Mouse (Mus musculus) midbrain, embryonic 15.5 days (tissue): ENCODE measurements around the gene Fam183b. TPM values are rescaled to one million over a fixed set of nuclear protein-coding genes. Genes with fewer than 3 reads are reported as not detected.
A peak's percentile ranks its signal among the peaks of the same experiment; 100 is the strongest.
"Not testable (repeated sequence)": the region's sequence is repeated elsewhere in the genome, so short reads cannot be mapped to it uniquely, and the experiment has no call there.

Experiments
- ATAC-seq: fragments of 200-750 bp; cut with Nextera tagmentation; replicated peaks from 2 replicates; pipeline ENCODE4 v1.8.0; 2017; ENCODE audit warnings: moderate TSS enrichment
- H3K27ac ChIP-seq: fragments of 300-500 bp; sonication (generic); 2 replicates; pipeline ENCODE4 v1.5.1; 2015; ENCODE audit warnings: mild to moderate bottlenecking, inconsistent platforms
- H3K27me3 ChIP-seq: fragments of 300-500 bp; sonication (generic); replicated peaks from 2 replicates; pipeline ENCODE4 v1.6.1; 2015; ENCODE audit warnings: inconsistent platforms
- H3K36me3 ChIP-seq: fragments of 300-500 bp; sonication (generic); replicated peaks from 2 replicates; pipeline ENCODE4 v1.6.1; 2015; ENCODE audit warnings: inconsistent platforms
- H3K4me1 ChIP-seq: fragments of 300-500 bp; sonication (generic); 2 replicates; pipeline ENCODE4 v1.6.1; 2015; ENCODE audit warnings: inconsistent platforms
- H3K4me2 ChIP-seq: fragments of 300-500 bp; sonication (generic); 2 replicates; pipeline ENCODE4 v1.6.1; 2015; ENCODE audit warnings: inconsistent platforms, mild to moderate bottlenecking, moderate library complexity
- H3K4me3 ChIP-seq: fragments of 300-500 bp; sonication (generic); 2 replicates; pipeline ENCODE4 v1.5.1; 2015; ENCODE audit warnings: mild to moderate bottlenecking, inconsistent platforms
- H3K9ac ChIP-seq: fragments of 300-500 bp; sonication (generic); 2 replicates; pipeline ENCODE4 v1.6.1; 2015; ENCODE audit warnings: mild to moderate bottlenecking, inconsistent platforms
- H3K9me3 ChIP-seq: fragments of 300-500 bp; sonication (generic); 2 replicates; pipeline ENCODE4 v1.6.1; 2016; ENCODE audit warnings: inconsistent platforms
- WGBS: fragments of 180-500 bp; shearing (Covaris S2); methylation state at CpG from one replicate; pipeline ENCODE4 v1.1.7; 2015; ENCODE audit warnings: mixed read lengths; 5-methylcytosine and 5-hydroxymethylcytosine counted together
- polyA plus RNA-seq: library from polyadenylated mRNA; unstranded; fragments of >200 nt; fragmentation: Nextera tagmentation; extraction: Ambion mirVana; gene quantifications from 2 replicates; pipeline ENCODE4 v1.2.1, GENCODE M21; 2015

Gene Fam183b
- 12.2 and 13.4 TPM in 2 replicates for polyA plus RNA-seq

- peak within 1 kb of the TSS; percentile 37 for H3K4me2 ChIP-seq
- H3K9ac ChIP-seq: no peak within 1 kb of the TSS
- H3K27me3 ChIP-seq: no peaks in the 10 kb centered on the region
- H3K4me1 ChIP-seq: peaks cover 7% of the 10 kb centered on the region; the same call in 1 of the 2 replicates
- peak; percentile 74; the same call in 1 of the 2 replicates for ATAC-seq
- H3K27ac ChIP-seq: no peak within 1 kb of the TSS
- H3K36me3 ChIP-seq: no peaks in the 10 kb centered on the region
- no peaks in the 10 kb centered on the region for H3K9me3 ChIP-seq
- peak within 1 kb of the TSS; percentile 10 for H3K4me3 ChIP-seq
- WGBS: 29% methylated on average over 14 of the region's 14 CpGs
Observed at GRCm38 (mm10) chr11:58801558-58802228, at the start of gene Fam183b. Gene Fam183b (minus strand): TSS chr11:58801960.

- Histone ChIP-seq H3K4me1 (peaks cover 15% of the 10 kb centered on the region), H3K27ac (no peak overlapping the region), H3K36me3 (peaks cover 37% of the 10 kb centered on the region), H3K4me2 (no peak overlapping the region), H3K27me3 (no peaks in the 10 kb centered on the region), H3K9ac (no peak overlapping the region), H3K4me3 (no peak overlapping the region), H3K9me3 (no peaks in the 10 kb centered on the region)
- WGBS: 71% methylated on average over 2 of the region's 2 CpGs
- ATAC-seq: no peak
Observed at GRCm38 (mm10) chr11:58849731-58850130, 48.0 kb upstream of the Fam183b start.

DNA sequence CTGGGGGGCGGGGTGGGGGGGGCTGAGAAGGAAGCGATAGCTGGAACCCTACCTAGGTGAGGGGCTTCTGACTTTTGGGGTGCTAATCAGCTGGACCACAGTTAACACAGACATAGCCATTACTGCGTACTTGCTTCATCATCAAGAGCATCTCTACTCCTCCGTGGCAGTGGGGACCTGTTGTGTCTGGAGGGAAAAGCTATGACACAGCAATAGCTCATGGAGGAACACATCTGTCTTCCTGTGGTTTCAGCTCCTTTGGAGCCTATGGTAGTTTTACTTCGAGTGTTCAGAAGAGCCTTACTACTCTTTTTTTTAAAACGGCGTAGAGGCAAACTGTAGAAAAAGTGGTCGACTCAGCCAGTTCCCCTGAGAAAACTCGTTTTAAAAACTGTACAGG, 45.9 kb upstream of the Fam183b start:
- H3K4me2 ChIP-seq: peak overlapping the region; percentile 76
- ATAC-seq: peak; percentile 16; the same call in 1 of the 2 replicates
- H3K36me3 ChIP-seq: peaks cover 24% of the 10 kb centered on the region
- peak overlapping the region; percentile 84 for H3K4me3 ChIP-seq
- H3K27me3 ChIP-seq: no peaks in the 10 kb centered on the region
- WGBS: 50% methylated on average over 9 of the region's 9 CpGs
- peak overlapping the region; percentile 95 for H3K9ac ChIP-seq
- no peaks in the 10 kb centered on the region for H3K9me3 ChIP-seq
- H3K27ac ChIP-seq: peak overlapping the region; percentile 90
- H3K4me1 ChIP-seq: peaks cover 15% of the 10 kb centered on the region

DNA sequence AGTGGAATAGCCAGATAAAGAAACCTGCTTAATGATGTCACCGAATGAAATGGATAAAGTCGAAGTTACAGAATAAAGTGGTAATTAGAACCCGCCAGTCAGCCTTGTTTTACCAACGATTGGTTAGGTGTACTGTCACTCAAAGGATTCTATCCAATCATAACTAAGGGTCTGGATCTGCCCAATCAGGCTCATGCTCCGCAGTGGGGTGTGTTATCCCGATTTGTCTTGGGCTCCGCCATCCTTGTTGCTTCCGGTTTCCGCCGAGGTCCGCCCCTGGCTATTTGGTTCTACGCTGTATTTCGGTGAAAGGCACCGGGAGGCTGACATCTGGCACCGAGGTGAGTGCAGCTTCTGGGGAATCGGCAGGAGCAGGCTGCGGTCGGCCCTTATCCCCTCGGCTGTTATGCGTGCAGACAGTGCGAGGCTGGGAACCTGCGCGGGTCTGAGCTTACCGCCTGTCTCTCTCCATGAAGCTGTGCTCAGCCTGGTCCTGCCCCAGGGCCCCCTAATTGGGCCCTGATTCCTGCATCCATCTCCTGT, 45.2 kb upstream of the Fam183b start, which contains the start of gene Gm12258:
Gene Gm12258 (plus strand): TSS at position 240 of the 543 bp plus-strand sequence.
- ATAC-seq: peak; percentile 100
- H3K27me3 ChIP-seq: no peaks in the 10 kb centered on the region
- WGBS: under 1% methylated on average over 24 of the region's 24 CpGs
- peak within 1 kb of the TSS; percentile 90 for H3K27ac ChIP-seq
- peak within 1 kb of the TSS; percentile 76 for H3K4me2 ChIP-seq
- peak within 1 kb of the TSS; percentile 95 for H3K9ac ChIP-seq
- H3K9me3 ChIP-seq: no peaks in the 10 kb centered on the region
- H3K4me1 ChIP-seq: peaks cover 15% of the 10 kb centered on the region
- H3K36me3 ChIP-seq: peaks cover 21% of the 10 kb centered on the region
- peak within 1 kb of the TSS; percentile 84 for H3K4me3 ChIP-seq

DNA sequence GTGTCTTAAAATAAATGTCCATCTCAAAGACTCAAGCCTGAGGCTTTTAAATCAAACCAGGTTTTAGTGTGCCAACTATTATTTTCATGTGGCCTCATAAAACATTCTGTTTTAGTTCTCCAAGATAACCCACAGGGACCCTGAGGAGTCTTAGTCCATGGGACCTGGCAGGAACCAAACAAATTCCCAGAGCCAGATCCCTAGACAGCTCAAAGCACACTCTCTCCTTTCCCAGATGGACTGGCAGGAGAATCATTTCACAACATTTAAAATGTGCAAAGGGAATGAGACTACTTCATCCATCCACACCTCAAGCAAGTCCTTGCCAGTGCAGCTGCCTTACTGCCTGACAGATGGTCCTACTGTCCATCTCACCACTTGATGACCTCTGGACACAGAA, 37.2 kb upstream of the Fam183b start, which contains the start of gene Olfr311:
Gene Olfr311 (plus strand): TSS at position 301 of the 400 bp plus-strand sequence.
- H3K27me3 ChIP-seq, H3K27ac ChIP-seq, H3K36me3 ChIP-seq, H3K9me3 ChIP-seq, H3K4me2 ChIP-seq, H3K9ac ChIP-seq, H3K4me3 ChIP-seq, H3K4me1 ChIP-seq, ATAC-seq: not testable (repeated sequence)

DNA sequence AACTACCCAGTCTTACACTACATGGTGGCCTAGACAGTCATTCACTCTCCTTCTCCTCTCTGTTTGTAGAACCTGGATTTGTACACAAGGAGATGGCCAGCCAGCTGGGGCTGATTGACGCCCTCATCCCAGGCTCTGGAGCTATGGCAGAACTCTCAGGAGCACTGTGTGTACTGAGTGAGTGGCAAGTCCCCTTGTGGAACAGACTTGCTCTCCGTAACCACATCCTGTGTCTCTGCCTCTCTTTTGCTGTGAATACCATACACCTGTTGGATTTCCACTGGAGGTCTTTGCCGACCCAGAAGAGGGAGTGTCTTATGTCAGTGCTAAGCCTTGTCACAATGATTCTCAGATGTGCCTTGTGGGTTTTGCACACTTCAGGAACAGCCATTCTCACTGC, 30.8 kb upstream of the Fam183b start:
- not testable (repeated sequence) for H3K36me3 ChIP-seq, H3K4me3 ChIP-seq, H3K9ac ChIP-seq, H3K9me3 ChIP-seq, H3K27me3 ChIP-seq, H3K27ac ChIP-seq, ATAC-seq, H3K4me2 ChIP-seq, H3K4me1 ChIP-seq
- WGBS: 86% methylated on average over 3 of the region's 3 CpGs

DNA sequence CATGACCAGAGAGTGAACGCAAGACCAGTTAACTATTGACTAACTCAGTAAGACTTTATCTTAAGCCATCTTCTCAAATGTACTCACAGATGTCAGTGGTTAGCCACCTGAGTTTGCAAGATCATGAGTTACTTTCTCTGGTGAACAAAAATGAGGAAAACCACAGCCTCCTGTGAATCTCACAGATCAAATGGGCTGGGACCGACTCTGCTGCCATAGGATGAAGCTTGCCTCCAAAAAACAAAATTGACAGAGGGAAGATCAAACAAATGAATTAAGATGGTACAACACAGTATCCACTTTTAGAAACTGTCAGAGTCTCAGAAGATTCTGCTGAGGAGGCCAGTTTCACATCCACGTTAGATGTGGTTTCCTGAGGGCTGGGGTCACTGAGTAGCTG, 28.0 kb upstream of the Fam183b start:
- no peak for ATAC-seq
- Histone ChIP-seq H3K27ac (no peak overlapping the region), H3K27me3 (no peaks in the 10 kb centered on the region), H3K9me3 (no peaks in the 10 kb centered on the region), H3K36me3 (no peaks in the 10 kb centered on the region), H3K4me2 (no peak overlapping the region), H3K9ac (no peak overlapping the region), H3K4me1 (no peaks in the 10 kb centered on the region), H3K4me3 (no peak overlapping the region)
- 85% methylated on average over 3 of the region's 3 CpGs for WGBS

GRCm38 (mm10) chr11:58828937-58829336, 27.2 kb upstream of the Fam183b start, which contains the start of gene Olfr312:
Gene Olfr312 (plus strand): TSS chr11:58829237.
- H3K27ac ChIP-seq, H3K36me3 ChIP-seq, H3K27me3 ChIP-seq, H3K4me1 ChIP-seq, H3K4me2 ChIP-seq, H3K4me3 ChIP-seq, ATAC-seq, H3K9ac ChIP-seq, H3K9me3 ChIP-seq: not testable (repeated sequence)

DNA sequence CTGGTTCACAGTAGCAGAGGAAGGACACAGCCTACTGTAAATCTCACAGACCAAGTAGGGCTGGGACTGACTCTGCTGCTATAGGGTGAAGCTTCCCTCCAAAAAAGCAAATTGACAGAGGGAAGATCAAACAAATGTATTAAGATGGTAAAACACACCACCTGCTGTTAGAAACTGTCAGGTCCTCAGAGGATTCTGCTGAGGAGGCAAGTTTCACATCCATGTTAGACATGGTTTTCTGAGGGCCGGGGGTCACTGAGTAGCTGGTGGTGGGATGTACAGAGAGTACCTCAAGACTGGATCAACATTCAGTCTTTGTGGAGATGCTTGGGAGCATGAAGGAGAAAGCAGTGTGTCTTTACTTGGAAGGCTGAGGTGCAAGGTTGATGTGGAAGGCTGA, 13.9 kb upstream of the Fam183b start:
- Histone ChIP-seq H3K4me3 (no peak overlapping the region), H3K27ac (no peak overlapping the region), H3K9me3 (no peaks in the 10 kb centered on the region), H3K9ac (no peak overlapping the region), H3K4me2 (no peak overlapping the region), H3K27me3 (no peaks in the 10 kb centered on the region), H3K36me3 (no peaks in the 10 kb centered on the region), H3K4me1 (no peaks in the 10 kb centered on the region)
- no peak for ATAC-seq
- whole genome bisulfite sequencing: 75% methylated on average over 1 of the region's 1 CpGs

DNA sequence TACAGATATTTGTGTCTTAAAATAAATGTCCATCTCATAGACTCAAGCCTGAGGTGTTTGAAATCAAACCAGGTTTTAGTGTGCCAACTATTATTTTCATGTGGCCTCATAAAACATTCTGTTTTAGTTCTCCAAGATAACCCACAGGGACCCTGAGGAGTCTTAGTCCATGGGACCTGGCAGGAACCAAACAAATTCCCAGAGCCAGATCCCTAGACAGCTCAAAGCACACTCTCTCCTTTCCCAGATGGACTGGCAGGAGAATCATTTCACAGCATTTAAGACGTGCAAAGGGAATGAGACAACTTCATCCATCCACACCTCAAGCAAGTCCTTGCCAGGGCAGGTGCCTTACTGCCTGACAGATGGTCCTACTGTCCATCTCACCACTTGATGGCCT, 12.9 kb upstream of the Fam183b start, which contains the start of gene Olfr313:
Gene Olfr313 (plus strand): TSS at position 301 of the 400 bp plus-strand sequence.
- not testable (repeated sequence) for H3K27ac ChIP-seq, ATAC-seq, H3K9me3 ChIP-seq, H3K9ac ChIP-seq, H3K4me3 ChIP-seq, H3K27me3 ChIP-seq, H3K36me3 ChIP-seq, H3K4me2 ChIP-seq, H3K4me1 ChIP-seq
- 70% methylated on average over 1 of the region's 1 CpGs for whole genome bisulfite sequencing

DNA sequence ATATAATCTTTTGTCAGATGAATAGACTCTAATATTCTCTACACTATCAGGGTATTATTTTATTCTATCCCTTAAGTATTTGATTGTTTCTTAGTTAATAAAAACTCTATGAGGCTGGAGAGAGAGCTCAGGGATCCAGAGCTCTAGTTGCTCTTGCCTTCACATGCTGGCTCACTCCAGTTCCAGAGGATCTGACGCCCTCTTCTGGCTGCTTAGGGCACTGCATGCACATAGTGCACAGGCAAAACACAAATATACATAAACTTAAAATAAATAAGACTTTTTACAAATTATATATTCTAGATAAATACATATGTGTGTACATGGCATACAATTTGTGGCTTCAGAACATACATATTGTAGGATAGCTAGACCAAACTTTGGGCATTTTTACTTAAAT, 10.2 kb upstream of the Fam183b start:
- Histone ChIP-seq H3K27ac (no peak overlapping the region), H3K9me3 (no peaks in the 10 kb centered on the region), H3K36me3 (no peaks in the 10 kb centered on the region), H3K4me1 (no peaks in the 10 kb centered on the region), H3K9ac (no peak overlapping the region), H3K4me2 (no peak overlapping the region), H3K27me3 (no peaks in the 10 kb centered on the region), H3K4me3 (no peak overlapping the region)
- ATAC-seq: no peak
- 16% methylated on average over 1 of the region's 1 CpGs for WGBS

- ATAC-seq: no peak
- WGBS: 77% methylated on average over 2 of the region's 2 CpGs
- no peak overlapping the region for H3K4me3 ChIP-seq
- H3K9ac ChIP-seq: no peak overlapping the region
- no peak overlapping the region for H3K27ac ChIP-seq
- no peaks in the 10 kb centered on the region for H3K36me3 ChIP-seq
- H3K4me1 ChIP-seq: peaks cover 7% of the 10 kb centered on the region; the same call in 1 of the 2 replicates
- H3K27me3 ChIP-seq: no peaks in the 10 kb centered on the region
- H3K9me3 ChIP-seq: no peaks in the 10 kb centered on the region
- no peak overlapping the region for H3K4me2 ChIP-seq
Observed at GRCm38 (mm10) chr11:58804393-58804792, 2.6 kb upstream of the Fam183b start.

DNA sequence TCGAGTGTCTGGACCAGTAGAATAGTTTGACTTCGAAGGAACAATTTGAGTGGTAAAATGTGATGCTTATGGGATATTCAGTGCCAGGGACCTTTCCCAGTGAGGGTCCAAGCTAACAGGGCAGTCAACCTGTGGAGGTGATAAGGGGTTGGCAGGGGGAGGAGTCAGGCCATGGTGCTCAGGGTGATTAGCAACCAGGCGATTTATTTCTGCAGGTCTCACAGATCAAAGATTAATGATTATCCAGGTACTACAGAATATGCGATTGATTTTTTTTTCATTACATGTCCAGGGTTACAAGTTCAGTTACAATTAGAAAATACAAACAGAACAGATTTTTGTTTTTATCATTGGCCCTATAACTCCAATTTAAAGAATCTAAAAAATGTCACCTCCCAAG, 2.1 kb upstream of the Fam183b start:
- WGBS: 74% methylated on average over 4 of the region's 4 CpGs
- no peak overlapping the region for H3K4me3 ChIP-seq
- H3K36me3 ChIP-seq: no peaks in the 10 kb centered on the region
- H3K9ac ChIP-seq: no peak overlapping the region
- no peaks in the 10 kb centered on the region for H3K9me3 ChIP-seq
- no peaks in the 10 kb centered on the region for H3K27me3 ChIP-seq
- no peak for ATAC-seq
- H3K4me2 ChIP-seq: no peak overlapping the region
- no peak overlapping the region for H3K27ac ChIP-seq
- H3K4me1 ChIP-seq: peaks cover 7% of the 10 kb centered on the region; the same call in 1 of the 2 replicates
